Mouse (Mus musculus) small intestine, adult 2 months (tissue): ENCODE data around the gene D330045A20Rik. TPM values are rescaled to one million over a fixed set of nuclear protein-coding genes. Genes with fewer than 3 reads are reported as not detected.
"Not testable (repeated sequence)": the region's sequence is repeated elsewhere in the genome, so short reads cannot be mapped to it uniquely, and the experiment has no call there.

Source experiments
- H3K27ac ChIP-seq: fragments of 200-500 bp; 2 replicates; pipeline ENCODE4 v1.5.1; 2012; ENCODE audit warnings: low read depth, low read length, control low read depth, inconsistent platforms; ENCODE audit not compliant: insufficient read depth
- H3K27me3 ChIP-seq: fragments of 200-500 bp; 2 replicates; pipeline ENCODE4 v1.6.1; 2012; ENCODE audit warnings: mild to moderate bottlenecking, moderate library complexity, low read length, inconsistent platforms; ENCODE audit not compliant: control insufficient read depth, insufficient read depth
- H3K36me3 ChIP-seq: fragments of 200-500 bp; 2 replicates; pipeline ENCODE4 v1.6.1; 2012; ENCODE audit warnings: mild to moderate bottlenecking, low read length, control low read depth, inconsistent platforms; ENCODE audit not compliant: control insufficient read depth, insufficient read depth
- H3K4me1 ChIP-seq: fragments of 200-500 bp; 2 replicates; pipeline ENCODE4 v1.6.1; 2012; ENCODE audit warnings: low read length, inconsistent platforms, mixed read lengths; ENCODE audit not compliant: control insufficient read depth, insufficient read depth, insufficient read length
- H3K4me3 ChIP-seq: fragments of 200-500 bp; 2 replicates; pipeline ENCODE4 v1.5.1; 2012; ENCODE audit warnings: low read depth, mild to moderate bottlenecking, control low read depth, inconsistent platforms, low read length, moderate library complexity
- CTCF ChIP-seq: fragments of 200-500 bp; IDR thresholded peaks from 2 replicates; pipeline ENCODE4 v1.5.1; 2012; ENCODE audit warnings: low read depth, mild to moderate bottlenecking, control low read depth, inconsistent platforms, low read length, moderate library complexity, mixed read lengths; ENCODE audit not compliant: insufficient replicate concordance, insufficient read length; ENCODE audit errors: extremely low read depth
- POLR2A ChIP-seq: fragments of 200-500 bp; IDR thresholded peaks from 2 replicates; pipeline ENCODE4 v1.6.1; 2012; ENCODE audit warnings: low read depth, mild to moderate bottlenecking, control low read depth, inconsistent platforms, low read length, moderate library complexity
- WGBS: fragments of 180-500 bp; shearing (Covaris S2); methylation state at CpG from one replicate; pipeline ENCODE4 v1.1.7; 2018; 5-methylcytosine and 5-hydroxymethylcytosine counted together
- polyA plus RNA-seq: library from polyadenylated mRNA; depleted of rRNA; stranded (reverse); fragments of >200 nt; gene quantifications from 2 replicates; pipeline ENCODE4 v1.2.3, GENCODE M21; 2012; rRNA removed

Gene D330045A20Rik
- 0.03 TPM in 2 replicates for polyA plus RNA-seq

DNA sequence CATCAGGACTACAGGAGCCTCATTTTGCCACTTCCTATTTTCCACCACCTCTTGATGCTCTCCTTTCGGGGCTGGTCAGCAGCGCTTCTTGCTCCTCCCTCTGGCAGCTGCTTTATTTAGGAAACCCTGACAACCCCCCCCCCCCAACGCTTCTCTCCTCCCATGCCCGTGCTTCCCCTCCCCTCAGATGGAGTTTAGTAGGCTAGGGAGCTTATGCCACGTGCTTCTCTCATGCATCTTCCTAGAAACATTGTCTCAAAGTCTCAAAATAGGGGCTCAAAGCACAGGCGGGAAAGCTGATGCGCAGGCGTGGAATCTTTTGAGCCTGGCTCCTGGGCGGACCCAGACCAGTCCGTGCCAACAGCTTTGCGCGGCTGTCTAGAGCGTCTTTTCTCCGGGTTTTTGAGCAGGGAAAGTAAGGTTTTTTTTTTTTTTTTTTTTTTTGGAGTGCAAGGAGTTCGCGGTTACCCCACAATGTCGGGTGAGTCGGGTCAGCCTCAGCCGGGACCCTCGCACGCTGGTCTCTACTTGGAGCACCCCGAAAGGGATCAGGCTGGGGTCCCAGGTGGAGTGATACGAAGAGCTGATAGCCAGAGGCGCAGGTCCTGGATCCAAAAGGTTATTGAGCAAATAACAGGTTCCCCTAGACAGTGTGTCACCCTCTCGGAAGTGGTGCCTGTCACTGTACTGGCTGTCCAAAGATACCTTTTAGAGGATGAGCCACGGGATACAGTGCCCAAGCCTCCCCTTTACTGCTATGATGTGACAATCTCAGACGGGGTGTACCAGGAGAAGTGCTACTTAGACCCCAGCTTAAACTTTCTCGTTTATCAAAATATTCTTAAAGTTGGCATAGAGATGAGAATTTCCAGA is at the start of gene D330045A20Rik:
Gene D330045A20Rik (plus strand): TSS at position 346 of the 873 bp plus-strand sequence.
- Histone ChIP-seq H3K27ac (no peak within 1 kb of the TSS), H3K4me3 (peak within 1 kb of the TSS; percentile 31), H3K27me3 (no peaks in the 10 kb centered on the region), H3K4me1 (peaks cover 3% of the 10 kb centered on the region; the same call in 1 of the 2 replicates), H3K36me3 (no peaks in the 10 kb centered on the region)
- WGBS, result 20% methylated on average over 28 of the region's 28 CpGs
- TF ChIP-seq CTCF (no peak), POLR2A (no peak)

DNA sequence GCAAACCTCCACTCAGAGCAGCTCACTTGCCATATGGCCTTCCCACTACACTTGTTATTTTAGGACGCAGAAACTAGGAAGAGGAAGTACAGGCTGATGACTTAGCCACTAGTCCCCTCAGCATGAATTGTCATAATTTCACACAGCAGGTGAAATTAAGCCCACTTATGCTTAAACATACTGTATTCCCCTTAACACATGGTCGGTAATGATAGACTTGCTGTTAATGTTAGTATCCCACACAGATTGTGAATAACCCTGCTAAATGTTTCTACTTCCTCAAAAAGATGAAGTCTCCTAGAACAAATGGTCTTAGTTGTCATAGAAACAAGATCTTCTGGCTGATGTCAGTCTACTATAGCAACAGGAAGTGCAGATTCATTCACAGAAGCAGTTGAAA is 47.6 kb upstream of the D330045A20Rik start:
- H3K36me3 ChIP-seq, result no peaks in the 10 kb centered on the region
- TF ChIP-seq POLR2A, result no peak
- no peak for TF ChIP-seq CTCF
- no peak overlapping the region for H3K27ac ChIP-seq
- no peak overlapping the region for H3K4me3 ChIP-seq
- no peaks in the 10 kb centered on the region for H3K27me3 ChIP-seq
- WGBS, result 71% methylated on average over 2 of the region's 2 CpGs
- H3K4me1 ChIP-seq, result no peaks in the 10 kb centered on the region

DNA sequence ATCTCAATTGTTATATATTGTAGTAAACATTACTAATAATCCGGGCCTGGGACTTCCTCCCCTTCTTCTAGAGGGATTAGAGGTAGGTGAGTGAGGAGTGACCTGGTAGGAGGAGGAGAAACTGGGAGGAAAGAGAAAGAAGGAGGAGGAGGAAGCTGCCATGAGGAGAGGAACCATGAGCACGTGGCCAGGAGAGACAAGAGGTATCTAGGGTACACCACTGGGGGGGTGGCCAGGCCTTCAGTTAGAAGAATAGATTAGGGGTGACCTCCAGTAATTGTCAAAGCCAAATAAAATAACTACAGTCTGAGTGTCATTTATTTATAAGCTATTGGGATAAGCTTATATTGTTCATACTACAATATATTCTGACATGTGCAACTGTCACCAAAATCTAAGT is 45.0 kb upstream of the D330045A20Rik start:
- no peaks in the 10 kb centered on the region for H3K27me3 ChIP-seq
- TF ChIP-seq CTCF (no peak), POLR2A (no peak)
- no peak overlapping the region for H3K27ac ChIP-seq
- H3K4me1 ChIP-seq, result no peaks in the 10 kb centered on the region
- 55% methylated on average over 2 of the region's 2 CpGs for WGBS
- no peaks in the 10 kb centered on the region for H3K36me3 ChIP-seq
- no peak overlapping the region for H3K4me3 ChIP-seq

DNA sequence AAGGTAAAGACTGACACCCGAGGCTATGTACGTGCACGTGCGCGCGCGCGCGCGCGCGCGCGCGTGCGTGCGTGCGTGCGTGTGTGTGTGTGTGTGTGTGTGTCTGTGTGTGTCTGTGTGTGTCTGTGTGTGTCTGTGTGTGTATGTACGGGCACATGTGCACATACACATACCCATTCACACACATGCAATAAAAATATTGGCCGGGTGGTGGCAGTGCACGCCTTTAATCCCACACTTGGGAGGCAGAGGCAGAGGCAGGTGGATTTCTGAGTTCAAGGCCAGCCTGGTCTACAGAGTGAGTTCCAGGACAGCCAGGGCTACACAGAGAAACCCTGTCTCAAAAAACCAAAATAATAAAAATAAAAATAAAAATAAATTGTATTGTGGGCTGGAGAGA is 39.1 kb upstream of the D330045A20Rik start:
- 94% methylated on average over 22 of the region's 22 CpGs for WGBS

DNA sequence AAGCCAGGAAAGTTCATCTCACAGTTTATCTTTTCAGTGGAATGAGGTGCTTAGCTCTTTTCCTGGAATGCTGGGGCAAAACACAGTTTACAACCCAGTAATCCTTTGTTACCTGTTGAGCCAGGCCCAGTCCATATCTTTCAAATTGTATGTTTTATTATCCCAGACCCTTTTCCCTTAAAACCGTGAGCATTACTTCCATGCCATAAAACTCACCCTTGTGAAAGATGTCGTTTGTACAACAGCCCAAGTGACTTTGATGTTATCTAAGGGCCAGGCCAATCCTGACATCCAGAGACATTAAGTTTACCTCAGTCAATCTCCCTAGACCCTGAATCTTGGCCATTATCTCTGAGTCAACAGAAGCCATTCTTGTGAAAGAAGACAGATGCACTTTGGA is 23.4 kb upstream of the D330045A20Rik start:
- WGBS, result 10% methylated on average over 2 of the region's 2 CpGs

More for the DNA sequence above, 39.1 kb upstream of the D330045A20Rik start:
- not testable (repeated sequence) for H3K36me3 ChIP-seq, H3K27me3 ChIP-seq, H3K4me3 ChIP-seq, H3K27ac ChIP-seq, H3K4me1 ChIP-seq

DNA sequence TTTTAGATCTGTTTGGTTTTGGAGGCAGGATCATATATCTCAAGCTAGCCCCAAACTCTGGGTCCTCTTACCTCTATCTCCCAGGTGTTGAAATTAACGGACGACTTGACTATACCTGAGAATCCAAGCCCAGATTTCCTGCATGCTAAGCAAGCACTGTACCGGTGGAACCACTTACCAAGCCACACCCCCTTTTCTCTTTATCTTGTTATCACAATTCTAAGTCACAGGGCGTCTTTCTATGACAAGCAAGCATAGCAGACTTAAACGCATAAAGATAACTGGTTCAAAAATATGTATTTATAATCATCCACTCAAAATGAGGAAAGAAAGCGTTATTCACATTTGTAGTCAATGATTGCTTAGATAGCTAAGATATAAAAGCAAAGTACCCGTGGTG is 1.9 kb downstream of the D330045A20Rik start:
- peaks cover 3% of the 10 kb centered on the region; the same call in 1 of the 2 replicates for H3K4me1 ChIP-seq
- no peak overlapping the region for H3K4me3 ChIP-seq
- H3K27me3 ChIP-seq, result no peaks in the 10 kb centered on the region
- 20% methylated on average over 7 of the region's 7 CpGs for WGBS
- H3K36me3 ChIP-seq, result no peaks in the 10 kb centered on the region
- H3K27ac ChIP-seq, result no peak overlapping the region
- TF ChIP-seq POLR2A (no peak), CTCF (no peak)

More for the DNA sequence above, 23.4 kb upstream of the D330045A20Rik start:
- TF ChIP-seq POLR2A (no peak), CTCF (no peak)
- no peaks in the 10 kb centered on the region for H3K4me1 ChIP-seq
- H3K36me3 ChIP-seq, result no peaks in the 10 kb centered on the region
- no peaks in the 10 kb centered on the region for H3K27me3 ChIP-seq
- no peak overlapping the region for H3K4me3 ChIP-seq
- H3K27ac ChIP-seq, result no peak overlapping the region

DNA sequence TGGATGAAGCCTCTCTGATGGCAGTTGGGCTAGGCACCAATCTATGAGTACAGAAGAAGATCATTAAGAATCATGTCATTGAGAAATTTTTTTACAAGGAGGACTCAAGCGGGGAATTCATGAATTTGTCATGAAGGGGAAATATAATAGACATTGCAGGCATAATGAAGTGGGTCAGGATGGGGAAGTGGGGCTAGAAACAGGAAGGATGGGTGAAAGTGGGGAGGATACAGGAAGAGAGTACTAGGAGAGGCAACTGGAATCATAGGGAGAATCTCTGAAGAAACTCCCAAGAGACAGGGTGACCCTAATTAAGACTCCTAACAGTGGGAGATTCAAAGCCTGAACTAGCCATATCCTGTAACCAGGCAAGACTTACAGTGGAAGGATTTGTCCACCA is 4.8 kb downstream of the D330045A20Rik start:
- TF ChIP-seq CTCF (no peak), POLR2A (no peak)
- Histone ChIP-seq H3K36me3 (no peaks in the 10 kb centered on the region), H3K4me1 (peaks cover 3% of the 10 kb centered on the region; the same call in 1 of the 2 replicates), H3K4me3 (no peak overlapping the region), H3K27me3 (no peaks in the 10 kb centered on the region), H3K27ac (no peak overlapping the region)
- WGBS, result 73% methylated on average over 1 of the region's 1 CpGs
